Mouse (Mus musculus): Measurements from ENCODE around the gene Kirrel3.

DNA sequence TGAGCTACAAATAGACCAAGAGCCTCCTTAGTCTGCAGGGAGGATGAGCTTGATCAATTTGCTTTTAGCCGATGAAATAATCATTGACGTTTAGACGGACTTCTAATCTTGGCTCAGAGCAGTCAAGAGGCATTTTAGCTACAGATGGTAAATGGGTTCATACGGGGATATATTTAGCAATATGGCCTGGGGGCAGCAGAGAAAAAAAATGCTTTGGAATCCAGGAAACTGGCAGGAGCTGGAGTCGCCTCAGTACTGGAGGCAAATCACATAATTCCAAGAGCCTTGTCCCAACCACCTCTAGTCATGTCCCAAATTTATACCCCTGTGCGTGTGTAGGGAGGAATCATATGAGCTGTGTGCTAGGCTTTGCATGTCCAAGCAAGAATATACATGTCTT lies 132.4 kb downstream of the Kirrel3 start:
- TF ChIP-seq CTCF (IDR thresholded peaks at IDR 0.05), result no peak
- TF ChIP-seq EP300 (IDR thresholded peaks at IDR 0.05), result no peak

Data from lung, postnatal 0 days (tissue).